Mouse (Mus musculus) adrenal gland, adult 2 months (tissue): ENCODE measurements around the gene Npcd. TPM values are rescaled to one million over a fixed set of nuclear protein-coding genes. Genes with fewer than 3 reads are reported as not detected.
"Not testable (repeated sequence)": the region's sequence is repeated elsewhere in the genome, so short reads cannot be mapped to it uniquely, and the experiment has no call there.

Experiments used
- DNase-seq: peaks from one replicate; pipeline ENCODE4 v3.0.0; 2021
- polyA plus RNA-seq: library from polyadenylated mRNA; depleted of rRNA; stranded (reverse); fragments of >200 nt; gene quantifications from 2 replicates; pipeline ENCODE4 v1.2.3, GENCODE M21; 2012
- total RNA-seq, 2 experiments: library from RNA; stranded (reverse); gene quantifications; 2 replicates each; pipeline ENCODE4 v1.2.3; 2021

Npcd gene
- total and polyA plus RNA-seq, 3 experiments: 1.2 to 14.6 (median 2.0) TPM

GRCm38 (mm10) chr15:79830388-79830787 is 3.6 kb downstream of the Npcd start:
- DNase-seq: peak; percentile 64

GRCm38 (mm10) chr15:79829431-79829830 is 4.6 kb downstream of the Npcd start:
- no peak for DNase-seq

GRCm38 (mm10) chr15:79828366-79829035 is 5.5 kb downstream of the Npcd start:
- DNase-seq: no peak

DNA sequence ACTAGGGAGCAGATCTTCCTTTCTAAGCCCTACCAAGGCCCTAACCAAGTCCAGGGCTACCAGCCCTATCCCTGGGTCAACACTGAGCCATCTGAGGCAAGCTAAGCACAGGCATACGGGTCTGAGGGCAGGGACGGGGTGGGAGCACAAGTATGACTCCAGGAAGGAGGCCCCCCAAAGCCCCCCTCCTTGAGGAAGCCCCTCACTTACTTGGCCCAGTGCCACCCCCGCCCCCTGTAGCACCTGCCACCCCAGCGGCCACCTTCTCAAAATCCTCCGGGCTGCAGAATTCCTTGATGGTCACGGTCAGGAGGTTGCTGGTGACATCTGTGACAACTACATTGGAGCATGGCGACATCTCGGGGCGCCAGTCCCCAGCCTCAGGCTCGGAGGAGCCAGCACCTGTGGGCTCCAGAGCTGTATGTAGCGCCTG is 6.2 kb downstream of the Npcd start:
- no peak for DNase-seq

GRCm38 (mm10) chr15:79827061-79827777 is 6.8 kb downstream of the Npcd start:
- no peak for DNase-seq

- DNase-seq: no peak
These were observed 7.7 kb downstream of the Npcd start for GRCm38 (mm10) chr15:79826221-79826935.

GRCm38 (mm10) chr15:79825146-79825825 is 8.8 kb downstream of the Npcd start:
- DNase-seq: no peak

DNA sequence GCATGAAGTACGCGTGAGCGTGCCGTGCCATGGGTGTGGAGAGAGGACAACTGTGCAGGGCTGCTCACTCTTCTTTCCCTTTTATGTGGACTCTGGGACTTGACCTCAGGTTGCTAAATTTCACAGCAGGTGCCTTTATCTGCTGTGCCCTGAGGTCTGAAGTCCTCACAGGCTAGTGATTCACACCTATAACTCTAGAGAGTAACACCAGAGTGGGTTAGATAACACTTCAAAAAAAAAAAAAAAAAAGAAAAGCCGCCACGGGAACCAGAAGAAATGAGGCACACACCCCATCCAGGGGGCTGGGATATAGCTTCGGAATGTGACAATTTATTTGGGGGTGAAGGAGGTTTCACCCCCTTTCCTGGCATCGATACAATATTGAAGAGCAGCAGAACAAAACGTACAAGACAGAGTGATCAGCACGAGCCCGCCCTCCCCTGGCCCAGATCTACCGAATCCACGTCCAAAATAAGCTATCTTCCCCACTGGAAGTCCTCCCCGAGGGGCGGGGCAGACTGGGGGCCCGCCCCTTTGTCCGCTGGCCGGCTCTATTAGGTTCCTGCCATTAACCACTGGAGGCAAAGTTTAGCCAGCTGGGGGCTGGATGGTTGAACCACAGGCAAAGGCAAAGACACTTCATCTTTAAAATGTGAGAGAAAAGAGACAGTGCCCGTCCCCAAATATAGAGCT is 10.3 kb downstream of the Npcd start:
- DNase-seq: peak; percentile 41

DNA sequence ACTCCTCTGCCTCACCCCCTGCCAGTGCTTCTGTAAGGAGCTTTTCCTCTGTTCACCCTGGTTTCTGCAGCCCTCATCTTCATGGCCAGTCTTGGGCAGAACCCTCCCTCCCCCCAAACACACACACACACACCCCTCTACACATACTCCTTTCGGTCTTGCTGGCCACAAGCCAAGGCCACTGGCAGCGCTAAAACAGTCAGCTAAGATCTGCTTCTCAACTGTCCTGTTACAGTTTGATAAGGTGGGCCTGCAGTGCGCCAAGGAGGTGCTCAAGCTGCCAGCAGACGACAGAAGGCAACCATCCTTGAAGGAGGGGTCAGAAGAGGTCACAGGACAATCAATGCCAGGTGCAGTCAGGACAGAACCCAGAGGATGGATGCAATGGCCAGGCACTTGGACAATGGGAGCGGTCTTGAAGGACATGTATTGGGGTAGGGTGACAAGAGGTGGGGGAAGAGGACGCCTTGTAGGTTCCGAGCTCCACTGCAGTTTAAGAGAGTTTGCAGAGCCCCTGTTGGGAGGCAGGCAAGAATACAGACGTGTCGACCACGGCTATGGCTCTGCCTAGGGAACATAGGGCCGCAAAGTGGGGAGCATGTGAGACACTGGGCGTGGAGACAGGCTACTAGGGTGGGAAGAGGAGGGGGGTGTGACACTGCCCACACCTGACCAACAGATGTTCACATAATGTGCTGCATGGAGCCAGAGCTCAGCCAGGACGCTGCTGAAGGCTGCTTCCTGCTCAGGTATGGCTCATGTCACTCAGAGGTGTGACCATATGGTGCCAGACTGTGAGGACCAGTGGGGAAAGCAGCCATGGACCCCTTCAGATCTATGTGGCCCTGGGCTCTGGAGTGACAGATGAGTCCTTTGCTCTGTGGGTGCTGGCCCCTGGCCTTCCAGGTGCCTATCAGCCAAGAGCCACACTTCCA is 11.5 kb downstream of the Npcd start:
- no peak for DNase-seq

DNA sequence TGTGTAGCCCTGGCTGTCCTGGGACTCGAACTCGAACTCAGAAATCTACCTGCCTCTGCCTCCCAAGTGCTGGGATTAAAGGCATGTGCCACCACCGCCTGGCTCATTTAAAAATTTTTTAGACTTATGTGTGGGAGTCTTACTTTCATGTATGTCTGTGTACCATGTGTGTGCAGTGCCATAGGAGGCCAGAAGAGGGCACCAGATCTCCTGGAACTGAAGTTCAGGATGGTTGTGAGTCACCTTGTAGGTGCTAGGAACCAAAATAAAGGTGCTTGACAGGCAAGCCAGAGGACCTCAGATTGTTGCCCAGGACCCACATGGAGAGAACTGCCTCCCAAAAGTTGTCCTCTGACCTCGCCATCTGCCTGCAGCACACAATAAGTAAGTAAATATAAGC is 15.7 kb downstream of the Npcd start:
- DNase-seq: no peak

GRCm38 (mm10) chr15:79813666-79814258 is 20.3 kb downstream of the Npcd start:
- DNase-seq: peak; percentile 77

GRCm38 (mm10) chr15:79812840-79813239 is 21.2 kb downstream of the Npcd start:
- DNase-seq: not testable (repeated sequence)

DNA sequence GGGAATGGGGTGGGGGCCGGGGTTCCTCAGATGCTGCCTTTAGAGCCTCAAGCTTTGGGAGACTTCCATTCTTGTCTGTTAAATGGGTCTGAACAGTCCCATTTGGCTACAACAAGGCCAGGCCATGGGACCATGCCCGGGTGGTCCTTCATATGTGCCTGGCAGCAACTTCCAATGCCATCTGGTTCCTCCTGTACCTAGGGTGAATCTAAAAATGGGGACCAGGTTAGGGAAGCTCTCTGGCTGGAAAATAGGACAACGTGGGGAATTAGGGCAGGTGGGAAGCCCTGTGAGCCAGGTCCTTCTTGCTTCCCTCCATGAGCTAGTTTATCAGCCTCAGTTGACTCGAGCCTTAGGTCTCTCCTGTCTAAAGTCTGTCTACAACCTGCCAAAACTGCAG is 23.0 kb downstream of the Npcd start:
- DNase-seq: no peak

GRCm38 (mm10) chr15:79810061-79810460 is 24.0 kb downstream of the Npcd start:
- DNase-seq: no peak

DNA sequence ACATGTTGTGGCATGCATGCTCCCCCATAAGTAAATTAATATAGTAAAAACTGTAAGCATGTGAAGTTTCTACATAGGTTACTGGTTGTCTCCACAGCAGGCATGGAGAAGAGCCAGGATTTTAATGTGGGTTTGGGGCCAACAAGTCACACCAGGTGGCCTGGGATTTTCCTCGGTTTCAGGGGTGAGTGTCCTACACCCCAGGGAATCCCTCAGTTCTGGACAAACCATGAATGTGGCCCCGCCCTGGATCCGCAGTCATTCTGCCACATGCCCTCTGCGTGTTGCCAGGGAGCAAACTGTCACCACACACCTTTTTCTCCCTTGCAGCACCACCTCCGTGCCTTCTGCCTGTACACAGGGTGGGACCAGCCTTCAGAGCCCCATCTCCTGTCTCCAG is 25.4 kb downstream of the Npcd start:
- no peak for DNase-seq

DNA sequence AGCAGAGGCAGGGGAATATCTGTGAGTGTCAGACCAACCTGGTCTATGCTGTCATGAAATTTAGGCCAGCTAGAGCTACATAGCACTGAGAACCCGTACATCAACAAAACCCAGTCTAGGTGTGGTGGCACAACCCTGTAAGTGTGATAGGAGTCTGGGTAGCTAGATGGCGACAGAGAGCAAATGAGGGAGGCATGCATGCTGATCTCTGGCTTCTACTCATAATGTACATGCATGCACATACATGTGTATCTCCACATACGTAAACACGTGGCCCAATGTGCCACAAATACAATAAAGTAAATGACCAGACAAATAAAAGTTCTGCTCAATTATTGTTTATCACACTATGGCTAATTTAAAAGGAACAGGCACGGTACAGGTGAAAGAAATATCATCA is 25.9 kb downstream of the Npcd start:
- DNase-seq: peak; percentile 38

GRCm38 (mm10) chr15:79807050-79807449 is 27.0 kb downstream of the Npcd start:
- no peak for DNase-seq

DNA sequence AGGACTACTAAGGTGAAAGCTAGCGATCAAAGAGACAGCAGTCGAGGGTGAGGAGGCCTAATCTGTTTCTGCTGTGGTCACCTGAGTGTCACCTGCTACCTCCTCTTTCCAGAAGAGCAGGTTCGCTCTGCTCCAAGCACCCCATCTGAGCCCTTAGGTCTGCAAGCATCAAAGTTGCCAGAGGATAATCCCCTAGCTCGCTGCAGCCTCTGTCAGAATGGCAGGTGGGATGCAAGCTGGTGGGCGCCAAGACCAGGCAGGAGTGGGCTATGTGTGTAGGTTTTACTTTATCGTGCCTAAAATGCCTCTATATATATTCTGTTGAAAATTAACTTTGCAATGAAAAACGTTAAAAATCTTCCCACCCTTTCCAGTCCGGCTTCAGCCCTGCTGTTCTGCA is 28.8 kb downstream of the Npcd start:
- no peak for DNase-seq

DNA sequence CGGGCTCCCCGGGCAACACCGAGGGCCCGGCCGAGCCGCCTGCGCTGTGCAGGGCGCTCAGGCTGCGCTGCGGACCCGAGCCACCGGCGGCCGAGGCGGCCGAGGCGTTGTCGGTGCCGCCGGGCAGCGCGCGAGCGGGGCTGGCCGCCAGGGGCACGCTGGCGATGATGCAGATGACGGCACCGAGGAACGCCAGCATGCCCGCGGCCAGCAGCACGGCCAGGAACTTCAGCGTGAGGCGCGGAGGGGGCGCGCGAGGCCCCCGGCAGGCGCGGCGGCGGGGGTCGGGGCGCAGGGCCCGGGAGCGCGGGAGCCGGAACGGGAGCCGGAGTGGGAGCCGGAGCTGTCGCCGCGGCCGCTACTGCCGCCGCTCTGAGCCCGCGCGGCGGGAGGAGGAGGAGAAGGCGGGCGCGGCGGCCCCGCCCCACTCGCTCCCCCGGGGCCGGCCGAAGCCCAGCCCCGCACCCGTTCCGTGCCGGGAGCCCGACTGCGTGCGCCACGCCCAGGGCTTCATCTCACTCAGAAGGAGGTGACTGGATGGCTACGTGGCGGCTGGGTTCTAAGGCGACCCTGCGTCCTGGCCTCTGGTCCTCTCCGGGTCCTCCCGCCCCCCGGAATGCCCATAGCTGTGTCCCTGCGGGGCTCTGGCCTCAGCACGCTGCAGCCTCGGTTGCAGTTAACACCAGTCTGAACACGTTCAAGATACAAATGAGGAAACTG is 29.5 kb downstream of the Npcd start, which contains the start of gene Nptxr:
TSS of gene Nptxr (minus strand) at position 415 of the 720 bp plus-strand sequence.
- peak; percentile 78 for DNase-seq
